Mouse (Mus musculus): Measurements from ENCODE around the gene Fam83f. TPM values are rescaled to one million over a fixed set of nuclear protein-coding genes. Genes with fewer than 3 reads are reported as not detected.

The Fam83f gene
- polyA plus RNA-seq, 1 experiment from 2014 or later = 0.81 TPM

DNA sequence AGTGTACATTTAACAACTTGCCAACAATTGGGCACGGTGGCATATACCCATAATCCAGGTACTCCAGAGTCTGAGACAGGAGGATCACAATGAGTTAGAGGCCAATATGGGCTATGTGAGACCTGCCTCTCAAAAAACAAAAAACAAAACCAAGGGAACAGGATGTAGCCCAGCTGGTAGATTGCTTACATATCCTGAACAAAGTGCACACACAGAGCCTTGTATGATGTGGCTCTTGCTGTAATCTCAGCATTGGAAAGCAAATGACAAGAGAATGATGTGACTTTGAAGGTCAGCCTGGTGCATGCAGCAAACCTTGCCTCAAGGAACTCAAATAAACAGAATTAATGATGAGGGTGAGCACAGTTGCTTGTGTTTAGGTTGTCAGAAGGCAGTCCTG, 70.2 kb downstream of the Fam83f start:
- Histone ChIP-seq H3K4me1 (ENCODE audit: control insufficient read depth, insufficient read depth, low read length) (peaks cover 2% of the 10 kb centered on the region; the same call in 1 of the 2 replicates), H3K36me3 (ENCODE audit: control insufficient read depth, insufficient read depth) (no peaks in the 10 kb centered on the region), H3K27ac (ENCODE audit: low read length) (no peak overlapping the region), H3K4me3 (ENCODE audit: low read length) (no peak overlapping the region), H3K9me3 (replicated peaks; ENCODE audit: control insufficient read depth, low read length) (no peaks in the 10 kb centered on the region), H3K27me3 (ENCODE audit: control insufficient read depth, insufficient read depth, low read length) (no peaks in the 10 kb centered on the region), H3K4me2 (ENCODE audit: low read depth, low read length) (no peak overlapping the region), H3K9ac (ENCODE audit: low read length) (no peak overlapping the region)
- no peak for ATAC-seq (replicated peaks; ENCODE audit: extremely low read depth, insufficient read depth, low FRiP score)
- WGBS = 75% methylated on average over 1 of the region's 1 CpGs

DNA sequence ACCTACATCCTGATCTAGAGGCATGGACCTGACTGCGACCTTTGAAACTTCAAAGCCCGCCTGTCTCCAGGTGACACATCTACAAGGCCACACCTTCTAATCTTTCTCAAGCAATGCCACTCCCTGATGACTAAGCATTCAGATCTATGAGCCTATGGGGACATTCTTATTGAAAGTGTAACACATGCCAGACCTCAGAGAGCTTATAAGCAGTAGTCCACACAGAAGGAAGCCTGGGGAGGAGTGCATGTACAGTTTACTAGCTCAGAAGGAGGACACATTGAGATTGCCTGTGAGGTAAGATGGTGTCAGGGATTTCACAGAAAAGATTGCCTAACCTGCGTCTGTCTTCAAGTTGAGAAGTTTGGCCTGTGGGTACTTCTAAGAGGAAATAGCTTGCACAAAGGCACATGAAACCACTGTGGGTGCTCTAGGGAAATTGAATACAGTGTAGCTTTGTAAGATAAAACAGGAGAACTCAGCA, 71.4 kb downstream of the Fam83f start:
- WGBS = 77% methylated on average over 3 of the region's 3 CpGs
- H3K9ac ChIP-seq (ENCODE audit: low read length) = no peak overlapping the region
- H3K9me3 ChIP-seq (replicated peaks; ENCODE audit: control insufficient read depth, low read length) = no peaks in the 10 kb centered on the region
- ATAC-seq (replicated peaks; ENCODE audit: extremely low read depth, insufficient read depth, low FRiP score) = no peak
- no peaks in the 10 kb centered on the region for H3K27me3 ChIP-seq (ENCODE audit: control insufficient read depth, insufficient read depth, low read length)
- peaks cover 2% of the 10 kb centered on the region; the same call in 1 of the 2 replicates for H3K4me1 ChIP-seq (ENCODE audit: control insufficient read depth, insufficient read depth, low read length)
- H3K27ac ChIP-seq (ENCODE audit: low read length) = no peak overlapping the region
- no peak overlapping the region for H3K4me2 ChIP-seq (ENCODE audit: low read depth, low read length)
- H3K36me3 ChIP-seq (ENCODE audit: control insufficient read depth, insufficient read depth) = no peaks in the 10 kb centered on the region
- H3K4me3 ChIP-seq (ENCODE audit: low read length) = no peak overlapping the region

DNA sequence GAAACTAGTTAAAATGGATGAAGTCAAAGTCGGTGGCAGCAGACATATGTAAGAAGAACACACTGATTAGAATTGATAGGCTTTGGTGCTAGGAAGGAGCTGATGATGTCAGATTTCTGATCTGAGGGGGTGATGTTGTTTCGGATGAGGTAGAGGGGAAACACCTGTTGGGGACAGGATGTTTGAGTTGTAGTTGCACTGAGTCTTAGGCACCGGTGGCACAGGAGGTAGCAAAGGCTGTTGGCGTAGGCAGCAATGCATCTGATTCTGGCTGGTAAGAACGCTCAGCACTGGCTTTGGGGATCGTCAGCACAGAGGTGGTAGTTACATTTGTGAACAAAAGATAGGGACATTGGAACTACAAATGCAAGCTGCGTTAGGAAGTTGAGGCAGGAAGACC, 72.0 kb downstream of the Fam83f start:
- Histone ChIP-seq H3K9ac (ENCODE audit: low read length) (no peak overlapping the region), H3K4me3 (ENCODE audit: low read length) (no peak overlapping the region), H3K36me3 (ENCODE audit: control insufficient read depth, insufficient read depth) (no peaks in the 10 kb centered on the region), H3K4me2 (ENCODE audit: low read depth, low read length) (no peak overlapping the region), H3K4me1 (ENCODE audit: control insufficient read depth, insufficient read depth, low read length) (peaks cover 2% of the 10 kb centered on the region; the same call in 1 of the 2 replicates), H3K27ac (ENCODE audit: low read length) (no peak overlapping the region), H3K27me3 (ENCODE audit: control insufficient read depth, insufficient read depth, low read length) (no peaks in the 10 kb centered on the region), H3K9me3 (replicated peaks; ENCODE audit: control insufficient read depth, low read length) (no peaks in the 10 kb centered on the region)
- WGBS = 78% methylated on average over 7 of the region's 7 CpGs
- no peak for ATAC-seq (replicated peaks; ENCODE audit: extremely low read depth, insufficient read depth, low FRiP score)

DNA sequence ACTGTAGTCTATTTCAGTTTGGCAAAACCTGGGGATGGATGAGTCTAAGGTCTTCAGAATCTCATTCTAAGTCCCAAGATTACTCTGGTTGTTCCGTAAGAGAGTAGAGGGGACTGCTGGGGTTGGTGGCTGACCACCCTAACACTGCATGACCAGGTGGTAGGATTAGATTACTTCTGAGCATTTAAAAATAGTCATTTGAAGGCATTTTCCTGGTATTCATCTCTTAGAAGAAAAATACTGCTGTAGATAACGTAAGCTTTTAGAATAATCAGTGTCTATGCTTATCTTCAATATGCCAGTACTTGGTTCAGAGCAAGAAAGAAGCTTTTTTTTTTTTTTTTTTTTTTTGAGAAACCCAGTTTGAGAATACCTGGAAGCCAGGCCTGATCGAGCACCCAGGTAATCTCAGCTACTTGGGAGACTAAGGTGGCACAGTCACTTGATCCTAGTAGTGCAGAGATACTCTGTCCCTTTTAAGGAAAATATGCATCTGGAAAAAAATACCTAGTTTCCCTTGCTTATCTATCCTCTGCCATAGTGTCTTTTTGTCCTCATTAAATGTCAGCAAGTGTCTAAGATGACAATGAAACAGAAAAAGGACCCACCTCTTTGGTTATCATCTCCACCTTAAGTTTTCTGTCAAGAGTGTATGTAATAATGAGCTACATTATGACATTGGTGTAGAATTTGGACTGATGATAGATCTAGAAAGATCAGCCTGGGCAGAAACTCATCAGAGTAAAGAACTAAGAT, 73.2 kb downstream of the Fam83f start:
- no peak overlapping the region for H3K4me3 ChIP-seq (ENCODE audit: low read length)
- H3K36me3 ChIP-seq (ENCODE audit: control insufficient read depth, insufficient read depth) = no peaks in the 10 kb centered on the region
- H3K4me2 ChIP-seq (ENCODE audit: low read depth, low read length) = no peak overlapping the region
- H3K9me3 ChIP-seq (replicated peaks; ENCODE audit: control insufficient read depth, low read length) = no peaks in the 10 kb centered on the region
- no peaks in the 10 kb centered on the region for H3K27me3 ChIP-seq (ENCODE audit: control insufficient read depth, insufficient read depth, low read length)
- no peak for ATAC-seq (replicated peaks; ENCODE audit: extremely low read depth, insufficient read depth, low FRiP score)
- H3K9ac ChIP-seq (ENCODE audit: low read length) = no peak overlapping the region
- 74% methylated on average over 3 of the region's 3 CpGs for WGBS
- H3K27ac ChIP-seq (ENCODE audit: low read length) = no peak overlapping the region
- peaks cover 2% of the 10 kb centered on the region; the same call in 1 of the 2 replicates for H3K4me1 ChIP-seq (ENCODE audit: control insufficient read depth, insufficient read depth, low read length)

DNA sequence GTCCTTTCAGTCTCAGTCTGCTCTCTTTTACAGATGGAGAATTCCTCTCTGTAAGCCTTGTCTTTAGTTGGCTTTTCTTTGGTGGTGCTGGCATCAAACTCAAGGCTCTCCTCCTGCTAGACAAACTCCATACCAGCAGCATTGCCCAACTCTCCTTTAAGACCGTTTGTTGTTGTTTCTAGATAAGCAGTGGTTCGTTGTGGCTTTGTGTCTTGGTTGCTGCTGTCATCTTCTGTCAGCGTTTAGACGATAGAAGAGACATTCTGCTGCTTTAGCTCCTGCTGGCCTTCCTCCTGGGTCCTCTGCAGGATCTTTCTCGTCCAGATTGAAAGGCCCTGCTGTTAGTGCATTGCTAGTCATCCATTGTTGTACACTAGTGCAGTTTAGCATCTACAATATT, 77.3 kb downstream of the Fam83f start:
- WGBS = 24% methylated on average over 5 of the region's 5 CpGs
- no peak overlapping the region for H3K4me2 ChIP-seq (ENCODE audit: low read depth, low read length)
- H3K36me3 ChIP-seq (ENCODE audit: control insufficient read depth, insufficient read depth) = no peaks in the 10 kb centered on the region
- no peak for ATAC-seq (replicated peaks; ENCODE audit: extremely low read depth, insufficient read depth, low FRiP score)
- no peak overlapping the region for H3K27ac ChIP-seq (ENCODE audit: low read length)
- no peaks in the 10 kb centered on the region for H3K4me1 ChIP-seq (ENCODE audit: control insufficient read depth, insufficient read depth, low read length)
- no peaks in the 10 kb centered on the region for H3K9me3 ChIP-seq (replicated peaks; ENCODE audit: control insufficient read depth, low read length)
- H3K9ac ChIP-seq (ENCODE audit: low read length) = no peak overlapping the region
- no peak overlapping the region for H3K4me3 ChIP-seq (ENCODE audit: low read length)
- no peaks in the 10 kb centered on the region for H3K27me3 ChIP-seq (ENCODE audit: control insufficient read depth, insufficient read depth, low read length)

Small RNA genes within 50 kb of the gene (microRNA-seq; reads per million reads assigned to microRNA genes)
- not detected for gene Mir6957

Other genes starting within 250 kb of the Fam83f start
- gene Enthd1, start 106.7 kb upstream of the Fam83f start, polyA plus RNA-seq (2015; fragmentation: Nextera tagmentation; extraction: Ambion mirVana) = not detected in 2 replicates
- gene Grap2, start 99.3 kb upstream of the Fam83f start, polyA plus RNA-seq (2015; fragmentation: Nextera tagmentation; extraction: Ambion mirVana) = 3.0 and 4.9 TPM in 2 replicates
- 21.2 and 25.6 TPM in 2 replicates for gene Tnrc6b, start 39.5 kb downstream of the Fam83f start, polyA plus RNA-seq (2015; fragmentation: Nextera tagmentation; extraction: Ambion mirVana)